8 mouse cellular contexts compared by ENCODE assay signal in the genomic region with DNA sequence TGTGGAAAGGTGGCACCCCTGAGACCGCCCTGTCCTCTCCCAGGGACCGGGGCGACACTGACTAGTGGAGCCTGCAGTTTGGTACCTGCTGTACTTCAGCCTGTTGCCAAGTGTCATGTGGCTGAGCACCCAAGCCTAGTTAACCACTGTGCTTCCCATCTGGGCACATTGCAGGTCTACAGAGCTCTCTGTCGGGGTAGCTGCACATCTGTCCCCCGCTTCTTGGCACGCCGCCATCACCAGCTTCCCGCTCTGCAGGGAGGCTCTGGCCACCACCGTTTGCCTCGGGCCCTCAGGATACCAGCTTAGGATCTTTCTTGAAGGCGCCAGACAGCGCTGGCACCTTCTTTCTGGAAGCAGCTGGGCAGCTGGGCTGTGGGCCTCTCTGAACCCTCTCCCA. TPM values are rescaled to one million over a fixed set of nuclear protein-coding genes. Genes with fewer than 3 reads are reported as not detected.
DNase-seq lines count a peak whose midpoint lies in the region; ATAC-seq and TF ChIP-seq lines count a peak whose summit lies in the region.

No protein-coding gene starts in this region.

- peak overlapping the region; percentile 40; the same call in 1 of the 2 replicates for H3K27ac ChIP-seq in hindbrain, embryonic 13.5 days

- WGBS in hindbrain, embryonic 13.5 days: 53% methylated on average over 12 of the region's 12 CpGs

- H3K36me3 ChIP-seq in E14TG2a.4 (ENCODE audit: insufficient read depth, low read length): peaks cover 18% of the 10 kb centered on the region; the same call in 1 of the 2 replicates
- no peaks in the 10 kb centered on the region for H3K36me3 ChIP-seq in hindbrain, embryonic 13.5 days

- H3K9me3 ChIP-seq in E14TG2a.4 (ENCODE audit: low read length): peaks cover 7% of the 10 kb centered on the region; the same call in 1 of the 2 replicates
- H3K9me3 ChIP-seq in hindbrain, embryonic 13.5 days: no peaks in the 10 kb centered on the region

- no peak for ATAC-seq in hindbrain, embryonic 13.5 days (ENCODE audit: low FRiP score)

- H3K4me3 ChIP-seq in E14TG2a.4 (replicated peaks; ENCODE audit: low read length): 0 out of 2 replicates have a peak overlapping the region, but pooled peaks have one; percentile 20
- H3K4me3 ChIP-seq in hindbrain, embryonic 13.5 days: no peak overlapping the region

- H3K4me1 ChIP-seq in E14TG2a.4 (replicated peaks; ENCODE audit: low read depth, low read length): peaks cover 38% of the 10 kb centered on the region
- H3K4me1 ChIP-seq in hindbrain, embryonic 13.5 days (replicated peaks): peaks cover 59% of the 10 kb centered on the region

- peaks cover 43% of the 10 kb centered on the region for H3K27me3 ChIP-seq in E14TG2a.4 (ENCODE audit: insufficient read depth, low read length)
- H3K27me3 ChIP-seq in hindbrain, embryonic 13.5 days: peaks cover 36% of the 10 kb centered on the region

- peak overlapping the region; percentile 56; the same call in 1 of the 2 replicates for H3K9ac ChIP-seq in hindbrain, embryonic 13.5 days

- no peak overlapping the region for H3K4me2 ChIP-seq in hindbrain, embryonic 13.5 days

- TF ChIP-seq CTCF in E14TG2a.4 (conservative IDR thresholded peaks at IDR 0.05; ENCODE audit: low read length): no peak

- DNase-seq in adrenal gland, postnatal 10 days: peak; percentile 62
- DNase-seq in adrenal gland, adult 8-10 months: no peak
- peak; percentile 43 for DNase-seq in kidney, postnatal 14 days
- no peak for DNase-seq in kidney, adult 11 months
- no peak for DNase-seq in spleen, adult 12 weeks (ENCODE audit: low spot score)
- no peak for DNase-seq in urinary bladder, adult 2 months (ENCODE audit: low spot score)

RNA-seq across cellular contexts. Expression of a gene that starts 6.2 kb away (rescaled TPM):
- total RNA-seq in adrenal gland, postnatal 10 days (2021): 10 to 100 TPM; 27.2 to 42.9 TPM
- total RNA-seq in adrenal gland, adult 8-10 months (2022): 10 to 100 TPM; 30.7 to 64.5 (median 48.4) TPM
- 21.3 and 22.1 TPM in 2 replicates for polyA plus RNA-seq in hindbrain, embryonic 13.5 days (2015; fragmentation: Nextera tagmentation; extraction: Ambion mirVana)
- polyA plus RNA-seq in urinary bladder, adult 2 months (2012; rRNA removed): 27.5 and 30.2 TPM in 2 replicates

RNA-seq across cellular contexts. Expression of a gene that starts 57.2 kb away (rescaled TPM):
- 1 to 10 TPM in 1 of 2 experiments, under 1 TPM in 1; 0.90 to 1.4 TPM for total RNA-seq in adrenal gland, postnatal 10 days (2021)
- total RNA-seq in adrenal gland, adult 8-10 months (2022): 1 to 10 TPM in 3 of 4 experiments, under 1 TPM in 1; 0.99 to 4.1 (median 2.6) TPM
- 2.2 and 2.6 TPM in 2 replicates for polyA plus RNA-seq in hindbrain, embryonic 13.5 days (2015; fragmentation: Nextera tagmentation; extraction: Ambion mirVana)
- polyA plus RNA-seq in urinary bladder, adult 2 months (2012; rRNA removed): not detected in 2 replicates

Comparison
In these comparisons a context has a peak if more than half of its experiments do, and no peak if none do; other contexts are left out.
1. DNase-seq: peak in adrenal gland, postnatal 10 days (single experiment) and kidney, postnatal 14 days (single experiment); none in adrenal gland, adult 8-10 months (single experiment), kidney, adult 11 months (single experiment), spleen, adult 12 weeks (single experiment) and urinary bladder, adult 2 months (single experiment).